Mouse (Mus musculus): ENCODE data around the gene Piezo1.

The Piezo1 gene

GRCm38 (mm10) chr8:122569996-122570395 lies 18.9 kb upstream of the Piezo1 start:
- DNase-seq (ENCODE audit: low spot score): no peak

- DNase-seq (ENCODE audit: low spot score): no peak
Observed at GRCm38 (mm10) chr8:122569329-122569728, 18.2 kb upstream of the Piezo1 start.

GRCm38 (mm10) chr8:122568881-122569309 lies 17.8 kb upstream of the Piezo1 start:
- peak; percentile 51 for DNase-seq (ENCODE audit: low spot score)

GRCm38 (mm10) chr8:122568109-122568504 lies 17.0 kb upstream of the Piezo1 start:
- no peak for DNase-seq (ENCODE audit: low spot score)

- peak; percentile 97 for DNase-seq (ENCODE audit: low spot score)
Observed at GRCm38 (mm10) chr8:122567361-122568108, 16.4 kb upstream of the Piezo1 start, which contains the start of gene Cdt1. Gene Cdt1 (plus strand): TSS chr8:122568015.

GRCm38 (mm10) chr8:122566766-122567165 lies 15.6 kb upstream of the Piezo1 start:
- no peak for DNase-seq (ENCODE audit: low spot score)

GRCm38 (mm10) chr8:122564363-122565352 lies 13.5 kb upstream of the Piezo1 start:
- no peak for DNase-seq (ENCODE audit: low spot score)

GRCm38 (mm10) chr8:122561199-122561598 lies 10.1 kb upstream of the Piezo1 start:
- DNase-seq (ENCODE audit: low spot score): no peak

- peak; percentile 84 for DNase-seq (ENCODE audit: low spot score)
Observed at GRCm38 (mm10) chr8:122558671-122559349, 7.7 kb upstream of the Piezo1 start.

- no peak for DNase-seq (ENCODE audit: low spot score)
Observed at GRCm38 (mm10) chr8:122557248-122558038, 6.3 kb upstream of the Piezo1 start.

GRCm38 (mm10) chr8:122556030-122557009 lies 5.2 kb upstream of the Piezo1 start:
- DNase-seq (ENCODE audit: low spot score): no peak

- DNase-seq (ENCODE audit: low spot score): no peak
Observed at GRCm38 (mm10) chr8:122554786-122555185, 3.7 kb upstream of the Piezo1 start.

- no peak for DNase-seq (ENCODE audit: low spot score)
Observed at GRCm38 (mm10) chr8:122550995-122551264, 199 bp downstream of the Piezo1 start.

GRCm38 (mm10) chr8:122550234-122550994 lies 715 bp downstream of the Piezo1 start:
- DNase-seq (ENCODE audit: low spot score): no peak

- no peak for DNase-seq (ENCODE audit: low spot score)
Observed at GRCm38 (mm10) chr8:122548891-122549439, 2.2 kb downstream of the Piezo1 start.

GRCm38 (mm10) chr8:122548331-122548730 lies 2.8 kb downstream of the Piezo1 start:
- no peak for DNase-seq (ENCODE audit: low spot score)

- DNase-seq (ENCODE audit: low spot score): peak; percentile 68
Observed at GRCm38 (mm10) chr8:122547815-122548214, 3.3 kb downstream of the Piezo1 start.

GRCm38 (mm10) chr8:122546811-122547453 lies 4.2 kb downstream of the Piezo1 start:
- no peak for DNase-seq (ENCODE audit: low spot score)

All from yolk sac, embryonic 10.5 days (tissue).